Mouse (Mus musculus): ENCODE results near the gene Phf23. TPM values are rescaled to one million over a fixed set of nuclear protein-coding genes. Genes with fewer than 3 reads are reported as not detected.

Phf23 gene
- 34.4 and 38.5 TPM in 2 replicates for polyA plus RNA-seq (2015; fragmentation: Nextera tagmentation; extraction: Ambion mirVana)

DNA sequence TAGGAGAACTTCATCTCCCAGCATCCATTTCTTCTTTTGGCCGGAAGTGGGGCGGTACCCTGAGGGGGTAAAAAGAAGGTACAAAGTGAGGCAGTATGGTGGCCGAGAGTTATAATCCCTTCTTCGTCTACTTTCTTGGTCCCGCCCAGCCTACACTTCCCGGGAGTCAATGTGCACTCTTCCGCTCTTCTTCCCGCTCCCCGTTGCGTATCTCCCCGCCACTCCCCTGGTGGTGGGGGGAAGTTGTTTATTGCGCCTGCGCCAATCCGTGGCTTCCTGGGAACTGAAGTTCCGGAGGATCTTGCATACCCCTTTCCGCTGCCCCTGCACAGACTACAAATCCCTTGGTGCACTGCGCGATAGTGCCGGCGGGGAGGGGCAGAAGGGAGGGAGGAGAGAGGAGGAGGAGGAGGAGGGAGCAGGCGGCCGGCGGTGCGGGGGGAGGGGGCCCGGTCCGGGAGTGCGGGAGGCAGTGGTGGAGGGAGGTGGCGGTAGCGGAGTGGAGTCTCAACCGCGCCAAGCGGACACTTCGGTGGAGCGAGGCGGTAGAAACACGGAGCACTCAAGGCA is at the start of gene Phf23:
TSS of gene Phf23 (plus strand) at position 387 of the 570 bp plus-strand sequence.
- Histone ChIP-seq H3K9ac (ENCODE audit: low read length) (peak within 1 kb of the TSS; percentile 90), H3K9me3 (ENCODE audit: control insufficient read depth, low read length) (no peaks in the 10 kb centered on the region), H3K36me3 (ENCODE audit: control insufficient read depth, insufficient read depth, low read length) (peaks cover 20% of the 10 kb centered on the region), H3K27ac (replicated peaks) (peak within 1 kb of the TSS; percentile 98), H3K4me2 (replicated peaks; ENCODE audit: low read depth) (peak within 1 kb of the TSS; percentile 69), H3K27me3 (ENCODE audit: control insufficient read depth, insufficient read depth, low read length) (no peaks in the 10 kb centered on the region), H3K4me3 (ENCODE audit: low read depth, low read length) (peak within 1 kb of the TSS; percentile 92), H3K4me1 (replicated peaks; ENCODE audit: control insufficient read depth, insufficient read depth) (no peaks in the 10 kb centered on the region; the same call in 1 of the 2 replicates)
- peak; percentile 99 for DNase-seq (ENCODE audit: low spot score)
- ATAC-seq (ENCODE audit: low FRiP score, low TSS enrichment): peak; percentile 85
- TF ChIP-seq CTCF (IDR thresholded peaks at IDR 0.05; ENCODE audit: low read depth) (peak; percentile 70), EP300 (optimal IDR thresholded peaks at IDR 0.05) (peak; percentile 74)
- WGBS: under 1% methylated on average over 29 of the region's 36 CpGs

DNA sequence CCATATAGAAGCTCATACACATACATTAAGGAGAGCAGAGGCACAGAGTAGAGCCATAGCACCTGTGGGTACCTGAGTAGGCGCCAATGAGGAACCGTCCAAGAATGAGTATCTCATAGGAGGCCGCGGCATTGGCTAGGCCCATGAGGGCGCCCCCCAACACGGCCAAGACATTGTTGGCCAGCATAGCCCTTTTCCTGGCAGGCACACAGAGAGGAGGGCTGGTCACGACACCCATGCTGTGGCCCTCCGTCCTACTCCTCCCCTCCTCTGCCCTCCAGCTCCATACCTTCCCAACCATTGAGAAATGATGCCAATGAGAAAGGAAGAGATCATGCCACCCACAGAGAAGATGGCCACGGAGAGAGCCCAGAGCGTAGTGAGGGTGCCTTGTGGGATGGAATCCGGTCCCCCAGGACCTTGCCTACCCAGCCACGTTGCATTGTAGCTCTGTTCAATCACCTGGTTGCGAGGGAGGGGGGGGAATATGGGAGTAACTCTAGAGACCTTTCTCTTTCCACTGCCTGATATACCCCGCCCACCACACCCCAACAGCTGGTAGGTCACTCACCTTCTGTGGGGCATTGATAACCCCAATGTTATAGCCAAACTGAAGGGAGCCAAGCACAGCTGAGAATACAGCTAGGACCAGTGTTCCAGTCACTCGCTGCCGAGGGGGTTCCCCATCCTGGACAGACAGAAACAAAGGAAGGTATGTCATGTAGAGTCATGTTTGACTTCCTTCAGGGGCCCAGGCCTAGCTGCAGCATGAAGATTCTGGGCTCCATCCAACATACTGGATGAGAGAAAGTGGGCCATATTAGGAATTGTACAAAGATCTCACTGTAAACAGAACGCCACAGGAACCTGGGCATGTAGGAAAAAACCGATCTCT is 49.3 kb upstream of the Phf23 start:
- Histone ChIP-seq H3K9me3 (ENCODE audit: control insufficient read depth, low read length) (no peaks in the 10 kb centered on the region), H3K27me3 (ENCODE audit: control insufficient read depth, insufficient read depth, low read length) (no peaks in the 10 kb centered on the region), H3K9ac (ENCODE audit: low read length) (peak overlapping the region; percentile 45), H3K4me1 (replicated peaks; ENCODE audit: control insufficient read depth, insufficient read depth) (no peaks in the 10 kb centered on the region), H3K4me2 (replicated peaks; ENCODE audit: low read depth) (peak overlapping the region; percentile 66), H3K36me3 (ENCODE audit: control insufficient read depth, insufficient read depth, low read length) (peaks cover 3% of the 10 kb centered on the region; the same call in 1 of the 2 replicates), H3K4me3 (ENCODE audit: low read depth, low read length) (peak overlapping the region; percentile 49), H3K27ac (replicated peaks) (peak overlapping the region; percentile 89)
- WGBS: 74% methylated on average over 18 of the region's 18 CpGs
- ATAC-seq (ENCODE audit: low FRiP score, low TSS enrichment) (no peak), DNase-seq (ENCODE audit: low spot score) (no peak)
- TF ChIP-seq EP300 (optimal IDR thresholded peaks at IDR 0.05) (no peak), CTCF (IDR thresholded peaks at IDR 0.05; ENCODE audit: low read depth) (no peak)

DNA sequence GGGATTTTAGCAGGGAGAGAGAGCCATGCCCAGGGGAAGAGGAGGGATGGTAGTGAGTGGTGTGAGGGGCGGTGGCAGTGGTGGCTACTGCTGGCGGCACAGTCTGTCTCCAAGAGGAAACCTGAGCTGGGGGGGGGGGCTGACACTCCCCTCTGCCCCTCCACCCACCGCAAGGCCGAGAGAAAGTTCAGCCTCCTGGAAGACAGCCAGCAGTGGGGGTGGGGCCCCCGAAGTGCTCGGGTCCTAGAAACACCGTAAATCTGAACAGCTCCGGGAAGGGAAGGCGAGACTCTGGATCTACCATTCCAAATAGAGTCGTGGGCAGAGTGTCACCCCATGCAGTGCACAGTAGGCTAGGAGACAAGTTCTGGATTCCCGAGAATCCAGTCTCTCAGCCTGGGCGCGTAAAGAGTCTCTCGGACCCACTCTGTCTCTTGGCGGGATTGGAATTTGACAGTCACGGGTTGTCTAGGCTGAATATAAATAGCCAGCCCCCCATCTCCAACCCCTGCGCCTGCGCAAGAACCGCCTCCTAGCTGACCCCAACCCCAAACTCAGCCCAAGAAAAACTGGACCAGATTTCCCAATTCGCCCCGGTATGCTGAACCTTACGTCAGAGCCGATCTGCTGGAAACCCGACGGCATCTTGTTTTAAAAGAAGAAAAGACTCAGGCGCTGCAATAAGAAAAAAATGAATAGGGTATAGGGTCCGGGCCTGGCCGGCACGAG is 48.1 kb upstream of the Phf23 start:
- peak; percentile 51 for DNase-seq (ENCODE audit: low spot score)
- Histone ChIP-seq H3K9me3 (ENCODE audit: control insufficient read depth, low read length) (no peaks in the 10 kb centered on the region), H3K4me2 (replicated peaks; ENCODE audit: low read depth) (peak overlapping the region; percentile 66), H3K4me3 (ENCODE audit: low read depth, low read length) (peak overlapping the region; percentile 49), H3K27me3 (ENCODE audit: control insufficient read depth, insufficient read depth, low read length) (no peaks in the 10 kb centered on the region), H3K36me3 (ENCODE audit: control insufficient read depth, insufficient read depth, low read length) (peaks cover 3% of the 10 kb centered on the region; the same call in 1 of the 2 replicates), H3K9ac (ENCODE audit: low read length) (peak overlapping the region; percentile 63), H3K4me1 (replicated peaks; ENCODE audit: control insufficient read depth, insufficient read depth) (no peaks in the 10 kb centered on the region), H3K27ac (replicated peaks) (peak overlapping the region; percentile 89)
- WGBS: 5% methylated on average over 28 of the region's 29 CpGs
- TF ChIP-seq CTCF (IDR thresholded peaks at IDR 0.05; ENCODE audit: low read depth): no peak
- no peak for TF ChIP-seq EP300 (optimal IDR thresholded peaks at IDR 0.05)
- ATAC-seq (ENCODE audit: low FRiP score, low TSS enrichment): peak; percentile 39; the same call in 1 of the 2 replicates

DNA sequence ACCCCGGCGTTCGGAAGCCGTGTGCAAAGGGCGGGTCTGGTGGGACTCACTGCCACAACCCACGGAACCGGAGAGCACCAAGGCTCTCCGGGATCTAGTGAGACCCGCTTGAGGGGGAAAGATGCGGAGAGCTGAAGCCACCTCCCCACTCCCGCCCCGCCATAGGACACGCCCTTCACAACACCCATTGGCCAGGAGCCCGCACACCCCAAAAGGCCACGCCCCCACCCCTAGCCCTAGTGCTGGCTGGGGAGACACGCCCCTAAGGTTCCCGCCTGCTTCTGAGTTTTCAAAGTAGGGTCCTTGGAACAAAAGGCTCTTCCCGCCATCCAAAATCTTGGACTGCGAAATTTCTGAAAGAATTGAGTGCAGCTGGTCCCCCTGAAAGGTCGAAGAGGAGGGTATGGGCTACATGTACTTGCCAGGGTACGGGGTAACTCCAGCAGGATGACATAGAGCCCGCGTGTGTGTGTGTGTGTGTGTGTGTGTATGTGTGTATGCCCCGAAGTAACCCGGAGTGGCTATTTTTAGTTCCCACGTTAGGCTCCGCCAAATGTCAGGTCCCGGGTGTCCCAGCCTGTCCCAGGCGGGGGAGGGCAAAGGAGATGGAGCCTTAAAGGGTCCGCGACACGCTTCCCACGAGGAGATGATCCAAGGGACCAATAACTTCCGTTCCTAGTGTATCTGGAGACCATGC is 47.4 kb upstream of the Phf23 start, which contains the start of gene Slc2a4:
TSS of gene Slc2a4 (minus strand) at position 123 of the 697 bp plus-strand sequence.
- peaks cover 3% of the 10 kb centered on the region; the same call in 1 of the 2 replicates for H3K36me3 ChIP-seq (ENCODE audit: control insufficient read depth, insufficient read depth, low read length)
- TF ChIP-seq EP300 (optimal IDR thresholded peaks at IDR 0.05): no peak
- TF ChIP-seq CTCF (IDR thresholded peaks at IDR 0.05; ENCODE audit: low read depth): no peak
- DNase-seq (ENCODE audit: low spot score) (peak; percentile 95), ATAC-seq (ENCODE audit: low FRiP score, low TSS enrichment) (peak; percentile 91)
- WGBS: under 1% methylated on average over 34 of the region's 34 CpGs
- peak within 1 kb of the TSS; percentile 63 for H3K9ac ChIP-seq (ENCODE audit: low read length)
- H3K27ac ChIP-seq (replicated peaks): peak within 1 kb of the TSS; percentile 89
- H3K4me2 ChIP-seq (replicated peaks; ENCODE audit: low read depth): peak within 1 kb of the TSS; percentile 66
- H3K27me3 ChIP-seq (ENCODE audit: control insufficient read depth, insufficient read depth, low read length): no peaks in the 10 kb centered on the region
- peak within 1 kb of the TSS; percentile 49 for H3K4me3 ChIP-seq (ENCODE audit: low read depth, low read length)
- H3K4me1 ChIP-seq (replicated peaks; ENCODE audit: control insufficient read depth, insufficient read depth): no peaks in the 10 kb centered on the region
- no peaks in the 10 kb centered on the region for H3K9me3 ChIP-seq (ENCODE audit: control insufficient read depth, low read length)

DNA sequence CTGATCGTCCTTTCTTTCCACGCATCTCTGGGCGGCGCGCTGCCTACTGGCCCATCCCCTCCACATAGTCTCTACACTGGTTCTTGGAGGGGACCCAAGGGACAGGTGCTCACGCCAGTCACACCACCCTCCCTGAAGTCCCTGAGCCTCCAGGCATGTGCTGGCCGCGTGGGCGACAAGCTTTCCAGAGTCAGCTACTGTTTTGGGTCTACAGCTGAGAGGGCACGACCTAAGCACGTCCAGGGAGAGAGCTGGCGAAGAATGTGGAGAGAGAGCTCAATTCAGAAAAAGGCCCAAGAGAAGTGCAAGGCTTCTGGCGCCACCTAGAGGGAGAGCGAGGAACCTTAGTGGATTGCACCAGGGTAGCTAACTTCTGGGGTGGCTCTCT is 46.8 kb upstream of the Phf23 start:
- H3K27ac ChIP-seq (replicated peaks): peak overlapping the region; percentile 89
- H3K4me1 ChIP-seq (replicated peaks; ENCODE audit: control insufficient read depth, insufficient read depth): no peaks in the 10 kb centered on the region
- peaks cover 3% of the 10 kb centered on the region; the same call in 1 of the 2 replicates for H3K36me3 ChIP-seq (ENCODE audit: control insufficient read depth, insufficient read depth, low read length)
- peak; percentile 90 for DNase-seq (ENCODE audit: low spot score)
- ATAC-seq (ENCODE audit: low FRiP score, low TSS enrichment): peak; percentile 58
- no peaks in the 10 kb centered on the region for H3K9me3 ChIP-seq (ENCODE audit: control insufficient read depth, low read length)
- H3K4me3 ChIP-seq (ENCODE audit: low read depth, low read length): peak overlapping the region; percentile 49
- H3K9ac ChIP-seq (ENCODE audit: low read length): no peak overlapping the region
- no peak for TF ChIP-seq EP300 (optimal IDR thresholded peaks at IDR 0.05)
- peak; percentile 97 for TF ChIP-seq CTCF (IDR thresholded peaks at IDR 0.05; ENCODE audit: low read depth)
- 0% methylated on average over 14 of the region's 14 CpGs for WGBS
- no peaks in the 10 kb centered on the region for H3K27me3 ChIP-seq (ENCODE audit: control insufficient read depth, insufficient read depth, low read length)
- H3K4me2 ChIP-seq (replicated peaks; ENCODE audit: low read depth): peak overlapping the region; percentile 66

Data from stomach, postnatal 0 days (tissue).